Mouse (Mus musculus): Measurements from ENCODE around the gene Slc2a9. TPM values are rescaled to one million over a fixed set of nuclear protein-coding genes. Genes with fewer than 3 reads are reported as not detected.

Gene Slc2a9
- total and polyA plus RNA-seq, 3 experiments: 1.6 to 2.8 (median 2.3) TPM

- H3K9ac ChIP-seq (ENCODE audit: insufficient read depth, low read depth): no peak overlapping the region
- in situ Hi-C loops (cut with MboI; ENCODE audit: low pct_ligation_motif_present, low pct_unique_long_range_greater_than_20kb, low sequenced_read_pairs) (loop anchor here (10.0 to 25.0 kb wide), 2 partner anchors 195 to 303 kb away; partner anchors contain the start of gene Slc2a9), dilution Hi-C loops (cut with MboI; ENCODE audit: extremely low pct_ligation_motif_present, extremely low pct_unique_long_range_greater_than_20kb, low sequenced_read_pairs) (no loop called here)
- no peak for DNase-seq (ENCODE audit: extremely low read depth)
- TF ChIP-seq NRF1 (IDR thresholded peaks at IDR 0.05; ENCODE audit: low read depth, low read length) (no peak), CHD1 (IDR thresholded peaks at IDR 0.05; ENCODE audit: low read depth, low read length) (no peak), MXI1 (IDR thresholded peaks at IDR 0.05; ENCODE audit: low read depth, low read length) (no peak), ETS1 (conservative IDR thresholded peaks at IDR 0.05; ENCODE audit: low read depth, low read length) (no peak), JUND (conservative IDR thresholded peaks at IDR 0.05; ENCODE audit: low read depth, low read length) (no peak), GABPA (IDR thresholded peaks at IDR 0.05; ENCODE audit: insufficient replicate concordance, low read depth, low read length) (no peak), BHLHE40 (IDR thresholded peaks at IDR 0.05; ENCODE audit: low read depth, low read length) (no peak), MEF2A (IDR thresholded peaks at IDR 0.05; ENCODE audit: borderline replicate concordance, low read depth, low read length) (no peak), HCFC1 (IDR thresholded peaks at IDR 0.05; ENCODE audit: low read depth, low read length) (no peak), MAFK (IDR thresholded peaks at IDR 0.05; ENCODE audit: insufficient replicate concordance, low read length) (no peak), KAT2A (IDR thresholded peaks at IDR 0.05; ENCODE audit: insufficient replicate concordance, low read length) (no peak), RCOR1 (conservative IDR thresholded peaks at IDR 0.05; ENCODE audit: low read depth, low read length) (no peak), E2F4 (IDR thresholded peaks at IDR 0.05; ENCODE audit: insufficient replicate concordance, low read depth, low read length) (no peak), USF1 (IDR thresholded peaks at IDR 0.05; ENCODE audit: low read depth, low read length) (no peak), UBTF (IDR thresholded peaks at IDR 0.05; ENCODE audit: low read depth, low read length) (no peak), JUN (IDR thresholded peaks at IDR 0.05; ENCODE audit: insufficient read depth, low read depth, low read length) (no peak), MAZ (IDR thresholded peaks at IDR 0.05; ENCODE audit: low read depth, low read length) (no peak)
- H3K27ac ChIP-seq (ENCODE audit: insufficient read depth, low read depth): no peak overlapping the region
- H3K27me3 ChIP-seq (replicated peaks): peaks cover 29% of the 10 kb centered on the region
- H3K36me3 ChIP-seq (replicated peaks in 1 of 2; ENCODE audit: control insufficient read depth in 1 of 2, insufficient read depth in 1 of 2, low read length in 1 of 2): no peaks in the 10 kb centered on the region
- no peaks in the 10 kb centered on the region for H3K79me2 ChIP-seq (replicated peaks; ENCODE audit: control insufficient read depth, extremely low read depth, insufficient read depth, poor library complexity, severe bottlenecking)
- no peak overlapping the region for H3K4me2 ChIP-seq (ENCODE audit: insufficient read depth, low read depth, poor library complexity, severe bottlenecking)
- no peak overlapping the region for H3K4me3 ChIP-seq (replicated peaks in 1 of 3; ENCODE audit: low read depth in 2 of 3, low read length in 2 of 3, poor library complexity in 1 of 3)
- no peaks in the 10 kb centered on the region for H3K9me3 ChIP-seq (replicated peaks; ENCODE audit: low read length)
- H3K4me1 ChIP-seq (ENCODE audit: control insufficient read depth in 1 of 2, insufficient read depth in 2 of 2): peaks cover 0 to 8% of the 10 kb centered on the region in 2 experiments; a peak in 1 of 4 replicates
Observed at GRCm38 (mm10) chr5:38309795-38310194, 193.1 kb downstream of the Slc2a9 start.

- Histone ChIP-seq H3K79me2 (replicated peaks; ENCODE audit: control insufficient read depth, extremely low read depth, insufficient read depth, poor library complexity, severe bottlenecking) (no peaks in the 10 kb centered on the region), H3K9me3 (replicated peaks; ENCODE audit: low read length) (no peaks in the 10 kb centered on the region), H3K27me3 (replicated peaks) (peaks cover 30% of the 10 kb centered on the region), H3K27ac (ENCODE audit: insufficient read depth, low read depth) (no peak overlapping the region), H3K4me1 (ENCODE audit: control insufficient read depth in 1 of 2, insufficient read depth in 2 of 2) (peaks cover 0 to 8% of the 10 kb centered on the region in 2 experiments; a peak in 1 of 4 replicates), H3K36me3 (replicated peaks in 1 of 2; ENCODE audit: control insufficient read depth in 1 of 2, insufficient read depth in 1 of 2, low read length in 1 of 2) (no peaks in the 10 kb centered on the region), H3K4me2 (ENCODE audit: insufficient read depth, low read depth, poor library complexity, severe bottlenecking) (peak overlapping the region; percentile 88; the same call in 1 of the 2 replicates), H3K9ac (ENCODE audit: insufficient read depth, low read depth) (no peak overlapping the region), H3K4me3 (replicated peaks in 1 of 3; ENCODE audit: low read depth in 2 of 3, low read length in 2 of 3, poor library complexity in 1 of 3) (no peak overlapping the region)
- peak; percentile 57; the same call in 1 of the 2 replicates for TF ChIP-seq MXI1 (IDR thresholded peaks at IDR 0.05; ENCODE audit: low read depth, low read length)
- TF ChIP-seq RCOR1 (conservative IDR thresholded peaks at IDR 0.05; ENCODE audit: low read depth, low read length): no peak
- TF ChIP-seq RAD21 (IDR thresholded peaks at IDR 0.05; ENCODE audit: low read depth, low read length): peak; percentile 43
- TF ChIP-seq USF2 (conservative IDR thresholded peaks at IDR 0.05; ENCODE audit: low read depth, low read length): peak; percentile 86
- TF ChIP-seq IRF4 (IDR thresholded peaks at IDR 0.05; ENCODE audit: low read depth, low read length): peak; percentile 9; the same call in 1 of the 2 replicates
- TF ChIP-seq USF1 (IDR thresholded peaks at IDR 0.05; ENCODE audit: low read depth, low read length): peak; percentile 88
- TF ChIP-seq SMC3 (IDR thresholded peaks at IDR 0.05; ENCODE audit: low read depth, low read length): peak; percentile 71
- TF ChIP-seq UBTF (IDR thresholded peaks at IDR 0.05; ENCODE audit: low read depth, low read length): no peak
- TF ChIP-seq MYC (IDR thresholded peaks at IDR 0.05; ENCODE audit: low read depth, low read length): peak; percentile 61
- TF ChIP-seq CTCF (conservative IDR thresholded peaks at IDR 0.05 in 1 of 2, IDR thresholded peaks at IDR 0.05 in 1 of 2; ENCODE audit: low read depth in 2 of 2, low read length in 2 of 2): peak; percentile 64 to 84; a peak in 3 of 4 replicates
- peak; percentile 83 for TF ChIP-seq MAX (IDR thresholded peaks at IDR 0.05; ENCODE audit: low read length)
- dilution Hi-C loops (cut with MboI; ENCODE audit: extremely low pct_ligation_motif_present, extremely low pct_unique_long_range_greater_than_20kb, low sequenced_read_pairs) (no loop called here), in situ Hi-C loops (cut with MboI; ENCODE audit: low pct_ligation_motif_present, low pct_unique_long_range_greater_than_20kb, low sequenced_read_pairs) (loop anchor here (10.0 to 25.0 kb wide), 2 partner anchors 196 to 303 kb away; partner anchors contain the start of gene Slc2a9)
- DNase-seq (ENCODE audit: extremely low read depth): peak; percentile 67
Observed at GRCm38 (mm10) chr5:38308873-38309272, 194.1 kb downstream of the Slc2a9 start.

All from CH12.LX (cell line).